Mouse (Mus musculus) G1E (cell line): ENCODE results near the gene Evc.

Experiments used
- CTCF ChIP-seq: IDR thresholded peaks from 2 replicates; pipeline ENCODE4 v1.5.1; 2012; ENCODE audit warnings: low read depth, low read length, inconsistent platforms, mixed read lengths
- GATA1 ChIP-seq: IDR thresholded peaks from 2 replicates; pipeline ENCODE4 v1.6.1; 2012; ENCODE audit warnings: borderline replicate concordance, low read length, inconsistent platforms, mixed read lengths
- TAL1 ChIP-seq: conservative IDR thresholded peaks from 2 replicates; pipeline ENCODE4 v1.6.1; 2012; ENCODE audit warnings: low read depth, low read length, inconsistent platforms, mixed read lengths

GRCm38 (mm10) chr5:37356027-37356426 lies 19.3 kb upstream of the Evc start:
- TF ChIP-seq TAL1 (no peak), CTCF (no peak), GATA1 (no peak)
